Mouse (Mus musculus) embryo, embryonic 10 days (tissue): ENCODE measurements around the gene Scnm1.
A peak's percentile ranks its signal among the peaks of the same experiment; 100 is the strongest.
"Not testable (repeated sequence)": the region's sequence is repeated elsewhere in the genome, so short reads cannot be mapped to it uniquely, and the experiment has no call there.

Experiments used
- DNase-seq: peaks from one replicate; pipeline ENCODE4 v3.0.0-alpha.2; 2015; ENCODE audit warnings: low spot score

The Scnm1 gene

DNA sequence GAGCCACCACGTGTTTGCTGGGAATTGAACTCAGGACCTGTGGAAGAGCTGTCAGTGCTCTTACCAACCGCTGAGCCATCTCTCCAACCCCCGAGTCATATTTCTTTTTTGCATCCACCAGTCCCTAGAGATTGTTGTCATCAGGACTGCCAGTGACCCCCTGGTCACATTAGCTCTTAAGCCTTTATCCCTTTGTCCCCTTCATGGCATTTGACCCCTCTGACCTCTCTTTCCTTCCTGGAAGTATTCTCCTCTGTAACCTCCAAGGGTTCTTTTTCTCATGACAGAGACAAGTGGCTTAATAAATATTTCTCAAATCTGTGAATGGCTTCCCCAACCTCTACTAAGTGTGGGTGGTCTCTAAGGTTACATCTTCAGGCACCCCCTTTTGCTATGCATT, 14.1 kb upstream of the Scnm1 start:
- peak; percentile 67 for DNase-seq

DNA sequence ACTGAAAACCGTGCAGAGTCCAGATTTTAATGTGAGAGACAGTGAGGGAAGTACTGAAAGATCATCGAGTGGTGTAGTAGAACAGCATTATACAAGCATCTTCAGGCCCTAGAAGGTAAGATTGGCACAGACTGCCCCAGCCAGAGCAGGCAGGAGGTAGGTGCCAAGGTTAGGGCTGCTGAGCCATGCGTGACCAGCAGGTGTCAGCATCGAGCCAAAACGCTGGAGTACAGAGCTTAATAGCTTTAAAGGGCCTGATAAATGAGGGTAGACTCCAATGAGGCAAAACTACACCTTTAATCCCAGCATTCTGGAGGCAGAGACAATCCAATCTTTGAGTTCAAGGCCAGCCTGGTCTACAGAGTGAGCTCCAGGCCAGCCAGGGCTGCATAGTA, 8.8 kb upstream of the Scnm1 start:
- DNase-seq = peak; percentile 94

DNA sequence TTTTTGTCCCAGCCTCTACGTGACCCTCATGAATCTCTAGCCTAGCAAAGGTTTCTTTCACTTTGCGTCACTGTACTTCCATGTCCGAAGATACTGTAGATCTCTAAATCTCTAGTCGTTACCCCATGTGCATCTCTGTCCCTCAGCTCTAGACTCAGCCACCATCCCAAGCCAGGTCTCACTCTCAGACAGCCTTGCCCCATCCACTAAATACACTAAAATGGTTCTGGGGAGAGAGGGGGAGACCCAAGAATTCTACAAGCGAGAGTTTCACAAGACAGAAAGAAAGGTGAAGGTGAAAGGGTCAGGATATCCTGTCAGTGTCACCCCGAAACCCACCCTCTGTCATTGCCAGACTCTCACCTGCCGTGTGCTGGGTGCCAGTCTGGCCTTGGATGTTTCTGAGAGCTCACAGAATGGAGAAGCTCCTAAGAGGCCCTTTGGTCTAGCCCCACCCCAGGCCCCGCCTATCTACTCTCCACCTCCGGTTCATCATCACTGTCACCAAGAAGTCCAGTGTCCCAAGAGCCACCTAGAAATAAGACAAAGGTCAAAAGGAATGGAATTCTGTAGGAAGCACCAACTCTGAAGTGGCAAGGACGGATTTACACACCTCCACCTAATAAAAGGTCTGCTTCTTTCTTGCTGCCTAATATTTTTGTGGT, 8.3 kb upstream of the Scnm1 start, which contains the start of gene Tnfaip8l2:
Gene Tnfaip8l2, minus strand, starts transcription at position 409 of the 665 bp plus-strand sequence.
- no peak for DNase-seq

DNA sequence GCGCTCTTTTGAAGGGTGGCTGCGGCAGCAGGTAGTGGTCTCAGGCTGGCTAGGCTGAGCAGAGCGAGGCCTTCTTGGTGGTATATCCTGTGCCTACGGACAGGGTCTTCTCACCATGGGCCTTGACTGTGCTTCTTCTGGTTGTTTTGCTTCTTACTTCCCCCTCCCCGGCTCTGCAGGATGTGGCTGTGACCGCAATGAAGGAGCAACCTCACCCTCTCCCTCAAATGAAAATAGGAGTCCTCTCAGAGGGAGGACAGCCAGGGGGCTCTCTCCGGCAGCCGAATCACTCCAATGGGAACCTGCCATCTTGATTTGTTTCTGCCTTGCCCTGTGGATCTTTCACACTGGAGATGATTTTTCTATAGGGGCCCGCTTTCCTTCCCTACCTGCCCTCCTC, 7.7 kb upstream of the Scnm1 start:
- DNase-seq = no peak

DNA sequence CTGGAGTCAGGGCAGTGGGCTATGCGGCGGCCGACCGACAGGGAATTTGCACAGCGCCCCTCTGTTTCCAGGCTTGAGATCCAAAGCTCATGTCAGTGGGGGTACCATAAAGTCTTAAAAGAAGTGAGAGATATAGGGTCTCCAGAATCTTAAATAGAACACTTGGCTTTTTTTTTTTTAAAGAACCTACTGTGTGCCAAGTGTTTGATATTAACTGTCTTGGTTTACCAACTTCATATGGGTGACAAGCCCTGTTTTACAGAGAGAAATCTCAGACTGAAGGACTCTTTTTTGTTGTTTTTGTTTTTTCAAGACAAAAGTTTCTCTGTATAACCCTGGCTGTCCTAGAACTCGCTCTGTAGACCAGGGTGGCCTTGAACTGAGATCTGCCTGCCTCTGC, 7.0 kb upstream of the Scnm1 start:
- DNase-seq = no peak

DNA sequence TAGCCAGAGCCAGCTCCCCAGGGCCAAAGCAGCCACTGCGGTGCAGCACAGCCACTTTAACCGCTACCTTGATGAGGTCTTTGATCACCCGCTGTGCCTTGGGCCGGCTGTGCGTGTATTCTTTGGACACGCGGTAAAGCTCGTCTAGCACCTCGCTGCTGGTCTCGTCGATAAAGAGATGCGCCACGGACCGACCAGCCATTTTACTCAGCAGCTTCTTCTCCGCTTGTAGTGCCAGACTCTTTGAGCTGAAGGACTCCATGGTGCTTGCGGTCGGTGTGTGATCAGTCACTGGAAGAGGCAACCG, 6.4 kb upstream of the Scnm1 start:
- no peak for DNase-seq

DNA sequence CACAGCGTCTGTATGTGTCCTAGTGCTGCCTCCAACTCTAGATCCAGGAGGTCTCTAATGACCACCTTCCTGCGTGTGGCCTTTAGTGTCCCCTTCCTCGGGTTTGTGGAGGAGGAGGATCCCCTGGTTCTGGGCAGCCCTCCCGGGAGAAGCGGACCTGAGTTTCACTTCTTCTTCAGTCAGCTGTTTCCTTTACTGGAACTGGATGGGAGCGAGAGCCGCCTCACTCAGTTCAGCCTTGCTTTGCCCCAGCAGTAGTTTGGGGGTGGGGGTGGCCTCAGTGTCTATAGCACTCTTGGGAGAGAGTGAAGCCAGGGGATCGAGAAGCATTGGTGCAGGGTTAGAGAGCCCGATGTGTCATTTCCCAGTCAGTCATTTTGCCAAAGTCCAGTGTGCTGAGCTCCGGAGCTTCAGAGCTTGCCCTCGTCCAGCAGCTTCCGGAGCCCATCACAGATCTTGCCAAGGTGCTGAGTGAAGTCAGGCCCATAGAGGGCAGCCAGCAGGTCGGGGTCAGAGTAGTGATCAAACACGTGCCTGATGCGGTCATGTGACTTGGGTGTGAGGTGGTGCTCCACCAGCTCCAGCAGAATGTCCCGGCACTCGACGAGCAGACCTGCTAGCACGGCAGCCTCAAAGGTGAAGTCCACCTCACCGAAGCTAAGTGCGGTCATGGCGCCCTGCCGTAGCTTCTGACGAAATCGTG, 5.9 kb upstream of the Scnm1 start:
- DNase-seq = peak; percentile 16

DNA sequence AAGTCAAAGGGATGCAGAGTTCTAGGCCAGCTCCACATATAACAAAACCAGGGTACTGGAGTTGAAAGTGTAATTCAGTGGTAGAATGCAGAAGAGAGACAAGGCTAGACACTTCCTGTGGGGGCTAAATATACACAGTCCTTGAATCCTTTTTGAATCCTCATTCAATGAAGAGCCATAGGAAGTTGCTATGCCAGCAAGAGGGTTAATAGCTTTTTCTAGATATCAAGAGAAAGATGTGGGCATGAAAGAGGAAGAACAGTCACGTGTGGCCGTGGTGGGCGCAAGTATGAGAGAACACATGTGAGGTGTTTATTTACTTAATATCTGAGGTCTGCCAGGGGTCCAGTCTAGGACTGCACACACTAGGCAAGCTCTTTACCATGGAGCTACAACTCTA, 2.5 kb upstream of the Scnm1 start:
- DNase-seq = no peak

DNA sequence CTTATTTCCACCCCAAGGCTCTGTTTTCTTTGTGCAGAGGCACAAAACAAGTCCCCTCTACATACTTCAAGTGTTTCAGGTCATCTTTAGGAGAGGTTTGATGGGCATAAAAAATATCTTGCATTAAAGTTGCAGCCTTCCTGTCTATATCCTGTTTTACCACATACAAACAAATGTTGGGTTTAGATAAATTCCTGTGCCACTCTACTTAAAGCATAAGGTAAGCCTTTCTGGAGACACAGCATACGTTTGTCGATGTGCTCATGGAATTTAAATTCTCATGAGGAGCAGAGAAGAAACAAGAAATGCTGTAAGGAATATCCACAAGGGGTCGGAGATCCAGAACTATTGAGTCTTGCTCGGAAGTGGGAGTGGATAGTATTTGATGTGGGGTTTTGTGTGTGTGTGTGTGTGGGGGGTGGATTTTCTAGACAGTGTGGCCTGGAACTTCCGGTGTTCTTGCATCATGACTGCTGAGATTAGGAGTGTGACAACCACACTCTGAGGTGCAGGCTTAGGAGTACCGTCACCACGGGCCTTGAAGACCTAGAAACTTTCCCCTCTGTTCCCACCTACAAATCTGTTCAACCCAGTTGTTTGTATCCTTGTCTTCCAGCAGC, 1.7 kb upstream of the Scnm1 start:
- no peak for DNase-seq

DNA sequence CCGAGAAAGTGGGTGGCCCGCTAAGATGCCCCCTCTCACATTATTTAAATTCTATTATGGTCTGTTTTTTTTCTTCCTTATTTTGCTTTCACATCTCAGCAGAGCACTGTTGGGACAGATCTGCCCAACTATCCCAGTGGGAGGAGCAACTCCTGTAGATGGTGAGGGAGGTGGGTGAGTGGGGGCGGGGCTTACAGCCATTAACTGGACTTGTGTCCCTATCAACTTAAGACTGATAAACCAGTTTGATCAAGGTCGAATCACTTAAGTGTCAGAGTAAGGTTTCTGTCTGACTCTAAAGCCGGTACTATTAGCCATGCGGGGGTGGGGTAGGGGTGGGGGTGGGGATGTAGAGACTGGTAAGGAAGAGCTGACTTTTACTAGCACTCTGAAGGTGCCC, 1.2 kb upstream of the Scnm1 start:
- no peak for DNase-seq

DNA sequence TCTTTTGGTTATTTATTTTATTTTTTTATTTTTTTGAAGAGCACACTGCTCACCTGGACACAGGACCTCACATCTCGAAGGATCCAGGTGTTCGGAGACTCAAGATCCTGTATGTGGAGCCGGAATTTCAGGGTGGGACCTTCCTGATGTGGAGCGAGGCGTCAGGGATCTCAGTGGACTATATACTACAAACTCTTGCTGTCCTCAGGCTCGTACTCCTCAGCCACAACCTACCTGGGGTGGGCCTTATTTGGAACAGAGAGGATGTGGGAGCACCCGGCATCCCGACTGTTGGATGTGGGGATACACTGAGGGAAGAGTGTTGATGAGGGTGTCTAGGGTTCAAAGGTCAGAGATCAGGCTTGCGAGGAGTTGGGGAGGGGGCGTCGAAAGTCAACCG, 322 bp upstream of the Scnm1 start:
- DNase-seq = not testable (repeated sequence)

DNA sequence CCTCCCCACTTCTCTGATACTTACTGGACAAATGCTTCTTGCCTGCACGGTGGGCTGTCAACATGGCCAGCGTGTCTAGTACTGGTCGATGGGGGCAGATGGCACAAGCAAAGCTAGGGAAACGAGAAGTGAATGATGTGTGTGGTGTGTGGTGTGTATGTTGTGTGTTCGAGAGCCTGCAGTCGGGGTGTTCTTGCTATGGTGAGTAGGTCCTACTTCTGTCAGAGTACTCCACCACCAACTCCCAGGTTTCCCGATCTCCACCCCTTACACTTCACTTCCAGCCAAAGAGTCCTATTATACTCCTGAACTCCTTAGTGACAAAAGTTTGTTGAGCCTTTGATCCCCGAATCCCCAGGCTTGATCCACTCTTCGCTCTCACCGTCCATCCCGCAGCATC, 635 bp downstream of the Scnm1 start:
- no peak for DNase-seq

DNA sequence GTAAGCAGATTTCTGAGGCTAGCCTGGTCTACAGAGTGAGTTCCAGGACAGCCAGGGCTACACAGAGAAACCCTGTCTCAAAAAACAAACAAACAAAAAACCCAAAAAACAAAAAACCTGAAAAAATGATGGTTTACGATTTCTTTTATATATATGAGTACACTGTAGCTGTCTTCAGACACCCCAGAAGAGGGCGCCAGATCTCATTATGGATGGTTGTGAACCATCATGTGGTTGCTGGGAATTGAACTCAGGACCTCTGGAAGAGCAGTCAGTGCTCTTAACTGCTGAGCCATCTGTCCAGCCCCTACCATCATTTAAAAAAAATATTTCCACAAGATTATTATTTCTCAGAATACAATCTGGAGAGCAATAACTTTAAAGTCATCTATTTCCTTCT, 1.4 kb downstream of the Scnm1 start:
- DNase-seq = not testable (repeated sequence)

DNA sequence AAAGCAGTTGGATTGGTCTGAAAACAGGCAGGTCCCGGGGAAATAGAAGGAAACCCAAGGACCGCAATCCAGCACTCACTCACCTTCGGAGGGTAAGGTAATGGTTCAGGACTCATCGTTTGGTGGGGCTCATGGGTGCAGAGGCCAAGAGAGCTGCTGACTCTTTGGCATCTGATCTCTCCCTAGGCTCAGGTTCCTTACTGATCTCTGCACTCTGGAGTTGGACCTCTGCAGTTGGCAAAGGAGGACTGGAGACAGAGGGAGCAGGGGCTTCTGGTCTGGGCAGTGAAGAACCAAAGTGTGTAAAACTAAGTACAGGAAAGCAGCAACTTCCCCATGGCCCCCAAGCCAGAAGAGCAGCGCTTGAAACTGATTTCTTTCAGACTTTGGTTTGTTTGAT, 3.7 kb downstream of the Scnm1 start:
- no peak for DNase-seq

DNA sequence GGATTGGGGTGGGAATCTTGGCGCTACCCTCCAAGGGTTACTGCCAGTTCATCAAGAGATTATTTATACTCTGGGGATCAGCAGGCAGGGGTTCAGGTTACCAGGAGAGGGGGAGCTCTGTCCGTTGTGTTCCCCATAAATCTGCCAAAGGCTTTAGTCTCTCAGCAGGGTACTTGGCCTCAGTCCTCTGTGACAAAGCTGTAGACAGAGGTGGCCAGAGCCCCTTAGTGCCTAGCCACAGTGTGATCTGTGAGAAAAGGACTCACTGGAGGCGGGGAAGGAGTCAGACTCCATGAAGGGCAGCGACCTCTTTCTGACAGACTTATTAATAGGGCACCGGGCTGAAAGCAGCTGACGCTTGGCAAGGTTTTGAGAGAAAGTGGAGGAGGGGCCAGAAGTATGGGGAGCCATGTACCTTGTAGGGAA, 4.6 kb downstream of the Scnm1 start:
- DNase-seq = peak; percentile 42

DNA sequence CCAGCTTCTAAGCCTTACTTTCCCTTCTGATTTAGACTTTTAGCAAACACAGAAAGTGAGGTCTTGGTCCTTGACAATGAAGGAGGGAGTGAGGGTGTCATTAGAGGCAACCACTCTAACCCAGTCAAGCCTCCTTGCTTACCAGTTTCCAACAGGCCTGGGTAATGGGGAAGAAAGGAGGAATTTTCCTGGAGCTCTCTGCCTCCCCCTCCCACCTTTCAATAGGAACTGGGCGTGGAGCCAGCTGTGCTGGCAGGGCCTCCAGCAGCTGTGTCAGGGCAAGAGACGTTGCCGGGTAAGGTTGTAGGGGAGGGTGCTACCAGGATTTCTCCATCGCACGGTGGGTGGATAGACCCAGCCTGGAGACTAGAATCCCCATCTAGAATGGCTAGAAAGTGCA, 8.8 kb downstream of the Scnm1 start:
- DNase-seq = no peak

DNA sequence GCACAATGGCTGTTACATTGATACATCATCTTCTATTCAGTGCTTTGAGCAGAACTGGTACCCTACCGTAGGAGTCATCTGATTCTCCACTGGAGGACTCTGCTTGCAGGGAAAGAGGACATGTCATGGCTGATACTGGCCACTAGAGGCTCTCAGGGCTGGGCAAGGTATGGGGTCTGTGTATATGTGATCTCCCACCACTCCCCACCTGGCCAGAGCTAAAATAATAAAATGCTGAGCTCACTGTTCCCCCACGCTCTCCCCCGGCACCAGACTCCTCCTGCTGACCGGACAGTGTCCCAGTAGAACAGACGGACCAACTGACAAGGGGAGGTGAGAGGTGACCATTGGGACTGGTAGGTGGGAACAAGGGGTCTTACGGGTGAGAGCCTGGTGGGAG, 9.6 kb downstream of the Scnm1 start, which contains the start of gene Tmod4:
Gene Tmod4, plus strand, starts transcription at position 231 of the 400 bp plus-strand sequence.
- DNase-seq = peak; percentile 37

DNA sequence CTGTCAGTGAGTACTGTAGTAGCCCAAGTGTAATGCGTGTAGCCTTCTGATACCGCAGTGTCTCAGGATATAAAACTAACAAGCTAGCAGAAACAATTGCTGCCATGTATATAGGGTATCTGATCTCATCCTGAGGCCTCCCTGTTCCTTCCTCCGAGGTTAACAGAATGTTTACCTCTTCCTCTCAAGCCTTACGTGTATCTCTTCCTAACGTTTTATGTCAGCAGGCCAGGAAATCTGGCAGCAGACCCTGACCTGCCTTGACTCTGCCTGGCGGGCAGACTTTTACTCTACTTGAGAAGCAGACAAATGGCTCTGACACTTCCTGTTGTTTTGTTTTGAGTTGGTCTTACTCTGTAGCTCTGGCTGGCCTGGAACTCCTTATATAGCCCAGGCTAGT, 12.2 kb downstream of the Scnm1 start:
- no peak for DNase-seq

DNA sequence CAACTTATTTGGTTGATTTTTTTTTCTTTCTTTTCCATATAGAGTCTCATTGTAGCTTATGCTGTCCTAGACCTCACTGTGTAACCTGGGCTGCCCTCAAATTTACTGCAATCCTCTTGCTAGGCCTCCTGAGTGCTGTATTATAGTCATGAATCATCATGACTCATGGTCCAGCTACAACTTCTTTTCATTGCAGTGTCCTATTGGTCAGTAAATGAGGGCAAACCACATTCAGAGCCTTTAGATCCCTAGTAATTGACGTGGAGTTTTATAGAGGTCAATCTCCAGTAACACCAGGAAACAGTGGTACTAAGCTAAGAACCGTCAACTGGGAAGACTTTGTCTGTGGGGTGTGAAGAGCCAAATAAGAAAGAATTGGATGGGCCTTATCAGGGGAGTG, 16.1 kb downstream of the Scnm1 start:
- DNase-seq = no peak

DNA sequence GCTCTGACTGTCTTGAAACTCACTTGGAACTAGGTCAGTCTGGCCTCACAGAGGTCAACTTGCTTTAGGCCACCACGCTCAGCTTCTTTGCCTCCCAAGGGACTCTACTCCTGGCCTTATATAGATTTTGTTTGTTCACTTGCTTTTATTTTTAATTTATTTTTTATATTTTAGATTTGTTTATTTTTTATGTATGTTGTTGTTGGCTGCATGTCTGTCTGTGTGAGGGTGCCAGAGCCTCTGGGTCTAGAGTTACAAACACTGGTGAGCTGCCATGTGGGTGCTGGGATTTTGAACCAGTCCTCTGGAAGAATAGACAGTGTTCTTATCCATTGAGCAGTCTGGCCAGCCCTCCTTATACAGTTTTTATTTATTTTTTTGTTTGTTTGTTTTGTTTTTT, 21.1 kb downstream of the Scnm1 start:
- DNase-seq = no peak

DNA sequence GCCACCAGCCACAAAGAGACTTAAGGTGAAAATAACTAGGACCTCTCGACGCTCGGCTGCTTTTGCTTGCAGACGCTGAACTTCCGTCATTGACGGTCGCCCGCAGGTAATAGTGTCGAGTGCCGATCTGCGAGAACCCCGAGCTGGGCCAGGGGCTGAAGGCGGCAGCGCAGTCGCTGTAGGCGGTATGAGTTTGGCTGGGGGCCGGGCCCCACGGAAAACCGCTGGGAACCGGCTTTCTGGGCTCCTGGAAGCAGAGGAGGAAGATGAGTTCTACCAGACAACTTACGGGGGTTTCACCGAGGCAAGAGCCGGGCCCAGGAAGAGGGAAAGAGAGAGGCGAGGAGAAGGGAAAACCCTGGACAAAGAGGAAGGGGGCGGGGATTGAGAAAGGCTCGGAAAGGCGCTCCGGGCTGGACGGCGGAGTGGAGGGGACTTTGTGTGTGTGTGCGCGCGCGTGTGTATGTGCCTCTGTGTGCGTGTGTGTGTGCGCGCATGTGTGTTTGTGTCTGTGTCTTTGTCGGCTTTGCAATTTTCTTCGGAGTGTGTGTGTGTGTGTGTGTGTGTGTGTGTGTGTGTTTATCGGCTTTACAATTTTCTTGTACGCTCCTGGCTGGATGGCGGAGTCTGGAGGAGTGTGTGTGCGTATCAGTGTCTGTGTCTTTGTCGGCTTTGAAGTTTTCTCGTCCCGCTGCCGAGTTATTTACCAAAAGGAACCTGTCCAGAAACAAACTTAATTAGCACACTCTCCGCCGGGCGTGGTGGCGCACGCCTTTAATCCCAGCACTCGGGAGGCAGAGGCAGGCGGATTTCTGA, 22.7 kb downstream of the Scnm1 start, which contains the start of gene Vps72:
Gene Vps72, plus strand, starts transcription at position 112 of the 816 bp plus-strand sequence.
- peak; percentile 96 for DNase-seq

DNA sequence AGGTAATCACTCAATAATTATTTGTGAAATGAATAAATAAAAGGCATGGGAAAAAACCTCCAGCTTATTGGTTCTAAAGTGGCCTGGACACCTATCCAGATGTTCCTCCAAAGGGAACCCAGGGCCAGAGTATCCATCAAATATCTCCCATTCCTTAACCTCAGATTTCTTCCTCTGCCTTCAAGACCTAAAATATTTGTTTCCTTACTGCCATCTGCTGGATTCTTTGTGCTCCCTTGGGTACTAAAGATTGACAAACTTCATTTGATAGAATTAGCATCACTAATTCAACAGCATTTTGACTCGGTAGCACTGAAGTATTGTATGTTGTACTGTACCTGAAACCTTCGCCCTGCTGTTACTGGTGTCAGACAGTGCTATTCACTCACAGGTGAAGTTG, 25.9 kb downstream of the Scnm1 start:
- no peak for DNase-seq

DNA sequence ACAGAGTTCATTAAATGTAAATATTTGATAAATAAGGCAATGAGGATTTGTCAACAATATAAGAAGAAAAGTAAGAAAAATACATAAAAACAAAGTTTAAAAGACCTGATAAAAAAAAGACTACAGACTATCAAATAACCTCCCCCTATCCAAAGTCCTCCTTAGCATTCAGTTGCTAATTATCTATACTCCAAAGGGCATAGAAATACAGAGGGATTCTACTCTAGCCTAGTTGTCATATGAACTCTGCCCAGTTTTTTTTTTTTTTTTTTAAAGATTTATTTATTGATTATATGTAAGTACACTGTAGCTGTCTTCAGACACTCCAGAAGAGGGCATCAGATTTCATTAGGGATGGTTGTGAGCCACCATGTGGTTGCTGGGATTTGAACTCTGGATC, 26.5 kb downstream of the Scnm1 start:
- not testable (repeated sequence) for DNase-seq
